Mouse (Mus musculus): ENCODE measurements at regions not wholly inside any gene's neighbourhood (a gene's known extent, or its start where the extent isn't known, plus 50 kb on each side); places are given as distances from the start of the nearest gene placed in this dataset.

GRCm38 (mm10) chr10:117579210-117579609 lies 50.1 kb upstream of the Cpm start:
- DNase-seq (ENCODE audit: low spot score in 2 of 2) = no peak

GRCm38 (mm10) chr10:117578696-117579146 lies 50.6 kb upstream of the Cpm start:
- no peak for DNase-seq (ENCODE audit: low spot score in 2 of 2)

- no peak for DNase-seq (ENCODE audit: low spot score in 2 of 2)
Measured at GRCm38 (mm10) chr10:117577970-117578695, 51.2 kb upstream of the Cpm start.

GRCm38 (mm10) chr10:117576881-117577730 lies 52.2 kb upstream of the Cpm start:
- DNase-seq (ENCODE audit: low spot score in 2 of 2) = no peak

- no peak for DNase-seq (ENCODE audit: low spot score in 2 of 2)
Measured at GRCm38 (mm10) chr10:117576154-117576859, 53.0 kb upstream of the Cpm start.

GRCm38 (mm10) chr10:117575404-117576153 lies 53.7 kb upstream of the Cpm start:
- no peak for DNase-seq (ENCODE audit: low spot score in 2 of 2)

- no peak for DNase-seq (ENCODE audit: low spot score in 2 of 2)
Measured at GRCm38 (mm10) chr10:117574915-117575314, 54.4 kb upstream of the Cpm start.

- DNase-seq (ENCODE audit: low spot score in 2 of 2) = no peak
Measured at GRCm38 (mm10) chr10:117574056-117574727, 55.1 kb upstream of the Cpm start.

GRCm38 (mm10) chr10:117573596-117573850 lies 55.8 kb upstream of the Cpm start:
- no peak for DNase-seq (ENCODE audit: low spot score in 2 of 2)

GRCm38 (mm10) chr10:117572746-117573595 lies 56.3 kb upstream of the Cpm start:
- DNase-seq (ENCODE audit: low spot score in 2 of 2) = no peak

- peak; percentile 38 to 48 for DNase-seq (ENCODE audit: low spot score in 2 of 2)
Measured at GRCm38 (mm10) chr10:117571891-117572573, 57.3 kb upstream of the Cpm start.

GRCm38 (mm10) chr10:117570971-117571861 lies 58.1 kb upstream of the Cpm start:
- peak; percentile 26 to 48 for DNase-seq (ENCODE audit: low spot score in 2 of 2)

GRCm38 (mm10) chr10:117570091-117570970 lies 59.0 kb upstream of the Cpm start:
- no peak for DNase-seq (ENCODE audit: low spot score in 2 of 2)

- DNase-seq (ENCODE audit: low spot score in 2 of 2) = no peak
Measured at GRCm38 (mm10) chr10:117569301-117570079, 59.8 kb upstream of the Cpm start.

GRCm38 (mm10) chr10:117568472-117569300 lies 60.6 kb upstream of the Cpm start:
- no peak for DNase-seq (ENCODE audit: low spot score in 2 of 2)

GRCm38 (mm10) chr10:117568138-117568387 lies 61.2 kb upstream of the Cpm start:
- no peak for DNase-seq (ENCODE audit: low spot score in 2 of 2)

All from right cerebral cortex, adult 2 months (tissue).